Mouse (Mus musculus) bone marrow, adult 2 months (tissue): ENCODE measurements around the gene Alk.

Experiments
- CTCF ChIP-seq: fragments of 200-500 bp; IDR thresholded peaks from 2 replicates; pipeline ENCODE4 v1.5.1; 2011; ENCODE audit warnings: low read length, control low read depth; ENCODE audit not compliant: control insufficient read depth, insufficient read depth
- POLR2A ChIP-seq: fragments of 200-500 bp; IDR thresholded peaks from 2 replicates; pipeline ENCODE4 v1.6.1; 2011; ENCODE audit warnings: low read depth, mild to moderate bottlenecking, control low read depth, low read length, borderline replicate concordance; ENCODE audit not compliant: control insufficient read depth

DNA sequence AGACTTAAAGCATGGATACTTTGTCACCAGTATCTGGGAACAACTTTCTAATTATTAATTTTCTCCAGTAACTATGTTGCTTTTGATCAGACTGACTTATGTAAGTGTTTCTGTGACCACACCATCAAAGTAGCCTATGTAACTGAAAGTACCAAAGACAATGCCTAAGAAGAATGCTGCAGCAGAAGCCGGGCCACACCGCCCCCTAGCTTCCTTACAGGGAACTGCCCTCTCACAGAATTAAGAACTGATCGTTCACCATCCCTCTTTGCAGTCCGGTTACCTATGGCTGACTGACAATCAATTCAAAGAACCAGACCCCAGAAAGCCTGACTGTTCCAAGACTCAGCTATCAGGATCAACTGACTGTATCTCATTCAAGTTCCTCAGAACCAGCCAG lies 362.4 kb downstream of the Alk start:
- TF ChIP-seq POLR2A (no peak), CTCF (peak; percentile 68)
